Mouse (Mus musculus): ENCODE measurements around the gene Lrp6.

- TF ChIP-seq EP300 (IDR thresholded peaks at IDR 0.05; ENCODE audit: low read depth) (no peak), CTCF (IDR thresholded peaks at IDR 0.05; ENCODE audit: low read depth) (no peak)
These were observed 132.7 kb downstream of the Lrp6 start for GRCm38 (mm10) chr6:134434044-134434443.
